ENCODE assay signal across 7 mouse cellular contexts in the genomic region with DNA sequence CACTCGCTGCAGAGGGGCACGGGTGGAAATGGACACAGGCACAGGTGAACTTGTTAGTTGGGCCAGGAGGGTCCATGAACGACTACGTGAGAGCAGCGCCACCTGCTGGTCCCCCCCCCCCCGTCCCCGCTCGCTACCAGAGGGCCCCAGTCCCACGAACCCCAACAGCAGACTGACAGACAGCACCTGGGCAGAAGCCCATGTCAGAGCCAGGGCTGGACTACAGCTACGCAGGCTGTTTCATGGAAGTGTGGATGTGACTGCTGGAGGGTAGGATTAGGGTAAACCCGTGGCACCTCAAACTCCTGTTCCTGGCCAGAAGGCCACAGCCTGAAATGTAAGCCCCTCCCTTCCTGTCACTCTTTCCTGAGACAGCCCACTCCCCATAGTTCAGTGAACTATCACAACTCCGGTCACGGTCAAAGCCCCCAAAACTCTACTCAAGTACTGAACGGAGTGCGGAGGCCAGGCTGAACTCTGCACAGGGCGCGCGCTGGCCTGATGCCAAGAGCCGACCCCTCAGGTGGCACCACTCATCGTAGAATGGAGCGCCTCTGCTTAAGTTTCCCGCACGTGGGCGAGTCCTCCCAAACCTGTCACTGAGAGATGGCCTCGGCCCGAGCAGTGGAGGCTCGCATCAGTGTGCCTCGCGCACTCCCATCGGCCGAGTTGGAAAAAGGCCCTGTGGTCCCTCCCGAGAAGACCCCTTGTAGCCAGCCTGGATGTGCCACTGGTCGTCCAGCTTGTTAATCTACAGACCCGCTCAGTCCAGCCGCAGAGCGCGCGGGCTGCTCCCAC. TPM values are rescaled to one million over a fixed set of nuclear protein-coding genes. Genes with fewer than 3 reads are reported as not detected.
DNase-seq lines count a peak whose midpoint lies in the region; ATAC-seq and TF ChIP-seq lines count a peak whose summit lies in the region.

No protein-coding gene starts in this region.

- peak overlapping the region; percentile 80 for H3K9ac ChIP-seq in MEL (ENCODE audit: control insufficient read depth, low read depth, low read length, poor library complexity, severe bottlenecking)
- H3K9ac ChIP-seq in lung, embryonic 15.5 days, result peak overlapping the region; percentile 55

- no peaks in the 10 kb centered on the region for H3K27me3 ChIP-seq in MEL (ENCODE audit: control insufficient read depth in 1 of 2, insufficient read depth in 2 of 2, low read length in 2 of 2)
- H3K27me3 ChIP-seq in lung, embryonic 15.5 days, result no peaks in the 10 kb centered on the region

- H3K4me3 ChIP-seq in MEL (ENCODE audit: control insufficient read depth in 1 of 2, insufficient read depth in 1 of 2, low read depth in 2 of 2, low read length in 2 of 2), result peak overlapping the region; percentile 62 to 73
- peak overlapping the region; percentile 58 for H3K4me3 ChIP-seq in lung, embryonic 15.5 days

- peak; percentile 84 for DNase-seq in CD4-positive helper T cell, adult 2 months (ENCODE audit: low read depth, low spot score)
- DNase-seq in MEL (ENCODE audit: low read depth, low spot score), result peak; percentile 88
- peak; percentile 35 for DNase-seq in heart, adult 8-10 months (ENCODE audit: low spot score)
- DNase-seq in kidney, adult 18-20 months, result peak; percentile 64
- peak; percentile 47 for DNase-seq in ovary, postnatal 14 days (ENCODE audit: low spot score)

- peak; percentile 70 to 96 (median 86) for TF ChIP-seq CTCF in MEL (IDR thresholded peaks at IDR 0.05 in 2 of 3, conservative IDR thresholded peaks at IDR 0.05 in 1 of 3; ENCODE audit: control insufficient read depth in 1 of 3, insufficient read depth in 1 of 3, low read depth in 2 of 3, low read length in 3 of 3, poor library complexity in 1 of 3, severe bottlenecking in 1 of 3)

- peaks cover 0 to 8% of the 10 kb centered on the region in 2 experiments; a peak in 3 of 4 replicates for H3K4me1 ChIP-seq in MEL (ENCODE audit: control insufficient read depth in 1 of 2, insufficient read depth in 2 of 2, low read length in 2 of 2)
- peaks cover 35% of the 10 kb centered on the region for H3K4me1 ChIP-seq in lung, embryonic 15.5 days

- peaks cover 0 to 2% of the 10 kb centered on the region in 2 experiments; a peak in 1 of 4 replicates for H3K36me3 ChIP-seq in MEL (ENCODE audit: control insufficient read depth in 1 of 2, insufficient read depth in 2 of 2, low read length in 2 of 2)
- H3K36me3 ChIP-seq in lung, embryonic 15.5 days, result peaks cover 18% of the 10 kb centered on the region; the same call in 1 of the 2 replicates

- WGBS in lung, embryonic 15.5 days, result under 1% methylated on average over 38 of the region's 38 CpGs

- H3K9me3 ChIP-seq in MEL (replicated peaks; ENCODE audit: insufficient read depth, low read length), result no peaks in the 10 kb centered on the region
- H3K9me3 ChIP-seq in lung, embryonic 15.5 days, result no peaks in the 10 kb centered on the region

- no peak for TF ChIP-seq POLR2A in MEL (IDR thresholded peaks at IDR 0.05; ENCODE audit: control insufficient read depth in 1 of 2, insufficient read depth in 1 of 2, low read depth in 1 of 2, low read length in 2 of 2, poor library complexity in 1 of 2)

- peak; percentile 63 for TF ChIP-seq RAD21 in MEL (IDR thresholded peaks at IDR 0.05; ENCODE audit: low read depth, low read length)

- peak overlapping the region; percentile 53 for H3K27ac ChIP-seq in MEL (ENCODE audit: control insufficient read depth, low read depth, low read length)
- peak overlapping the region; percentile 73 for H3K27ac ChIP-seq in lung, embryonic 15.5 days

- H3K79me2 ChIP-seq in MEL (ENCODE audit: control insufficient read depth, insufficient read depth, low read length, poor library complexity), result peaks cover 17% of the 10 kb centered on the region

- peak overlapping the region; percentile 94 for H3K4me2 ChIP-seq in lung, embryonic 15.5 days

- peak; percentile 16 for ATAC-seq in common myeloid progenitor, adult 5-6 weeks (replicated peaks; ENCODE audit: low read depth, poor library complexity, severe bottlenecking)
- ATAC-seq in lung, embryonic 15.5 days (ENCODE audit: borderline replicate concordance, extremely low read depth, low FRiP score, low TSS enrichment), result peak; percentile 32

- TF ChIP-seq EP300 in MEL (IDR thresholded peaks at IDR 0.05; ENCODE audit: low read depth in 1 of 2, low read length in 2 of 2), result no peak

TF ChIP-seq in MEL, 35 proteins besides CTCF, POLR2A, EP300 and RAD21:
- TF ChIP-seq ZNF384 (IDR thresholded peaks at IDR 0.05; ENCODE audit: low read depth, low read length) (no peak), MXI1 (IDR thresholded peaks at IDR 0.05; ENCODE audit: low read depth, low read length) (peak; percentile 88), USF1 (IDR thresholded peaks at IDR 0.05; ENCODE audit: low read depth, low read length) (no peak), MAX (IDR thresholded peaks at IDR 0.05; ENCODE audit: low read length) (0 out of 2 replicates have a peak, but pooled peaks have one; percentile 5), ELF1 (IDR thresholded peaks at IDR 0.05; ENCODE audit: low read depth, low read length) (no peak), ZC3H11A (IDR thresholded peaks at IDR 0.05; ENCODE audit: low read depth, low read length) (peak; percentile 40), ZMIZ1 (IDR thresholded peaks at IDR 0.05; ENCODE audit: low read depth, low read length) (peak; percentile 30; the same call in 1 of the 2 replicates), GABPA (IDR thresholded peaks at IDR 0.05; ENCODE audit: low read depth, low read length) (no peak), CHD1 (IDR thresholded peaks at IDR 0.05; ENCODE audit: low read depth, low read length) (no peak), POLR2AphosphoS2 (IDR thresholded peaks at IDR 0.05; ENCODE audit: low read length) (0 out of 2 replicates have a peak, but pooled peaks have one; percentile 2), TCF12 (IDR thresholded peaks at IDR 0.05; ENCODE audit: low read depth, low read length) (no peak), HCFC1 (IDR thresholded peaks at IDR 0.05; ENCODE audit: low read depth, low read length) (0 out of 2 replicates have a peak, but pooled peaks have one; percentile 28), NELFE (IDR thresholded peaks at IDR 0.05; ENCODE audit: low read depth, low read length) (no peak), POLR2AphosphoS5 (IDR thresholded peaks at IDR 0.05; ENCODE audit: borderline replicate concordance, low read depth, low read length) (no peak), SMC3 (IDR thresholded peaks at IDR 0.05; ENCODE audit: low read depth, low read length) (peak; percentile 78), MAZ (IDR thresholded peaks at IDR 0.05; ENCODE audit: low read depth, low read length) (peak; percentile 86; the same call in 1 of the 2 replicates)

RNA-seq across cellular contexts. Expression of a gene that starts 0.6 kb away (rescaled TPM):
- total RNA-seq in MEL (2012; rRNA removed), result 140 and 141 TPM in 2 replicates
- 100 to 1,000 TPM in 1 of 2 experiments, not detected in 1; 206 TPM for polyA plus RNA-seq in MEL (2012; ENCODE audit: insufficient read depth in 1 of 2, insufficient read length in 2 of 2, low read depth in 1 of 2, low replicate concordance in 2 of 2, missing spikeins in 1 of 2)
- 81.5 and 113 TPM in 2 replicates for total RNA-seq in common myeloid progenitor, adult 5-6 weeks (2017)
- total RNA-seq in heart, adult 8-10 months (2022), result 10 to 100 TPM; 33.2 to 42.8 (median 39.6) TPM
- 160 and 167 TPM in 2 replicates for polyA plus RNA-seq in lung, embryonic 15.5 days (2015; fragmentation: Nextera tagmentation; extraction: Ambion mirVana)

RNA-seq across cellular contexts. Expression of a gene that starts 0.8 kb away (rescaled TPM):
- total RNA-seq in MEL (2012; rRNA removed), result 26.5 and 45.1 TPM in 2 replicates
- 10 to 100 TPM in 1 of 2 experiments, not detected in 1; 31.0 TPM for polyA plus RNA-seq in MEL (2012; ENCODE audit: insufficient read depth in 1 of 2, insufficient read length in 2 of 2, low read depth in 1 of 2, low replicate concordance in 2 of 2, missing spikeins in 1 of 2)
- total RNA-seq in common myeloid progenitor, adult 5-6 weeks (2017), result 30.3 and 30.9 TPM in 2 replicates
- total RNA-seq in heart, adult 8-10 months (2022), result 1 to 10 TPM; 2.9 to 6.0 (median 4.6) TPM
- 57.9 and 59.9 TPM in 2 replicates for polyA plus RNA-seq in lung, embryonic 15.5 days (2015; fragmentation: Nextera tagmentation; extraction: Ambion mirVana)

RNA-seq across cellular contexts. Expression of a gene that starts 8.3 kb away (rescaled TPM):
- total RNA-seq in MEL (2012; rRNA removed), result 7.8 and 12.0 TPM in 2 replicates
- 10 to 100 TPM in 1 of 2 experiments, not detected in 1; 13.1 TPM for polyA plus RNA-seq in MEL (2012; ENCODE audit: insufficient read depth in 1 of 2, insufficient read length in 2 of 2, low read depth in 1 of 2, low replicate concordance in 2 of 2, missing spikeins in 1 of 2)
- not detected in 2 replicates for total RNA-seq in common myeloid progenitor, adult 5-6 weeks (2017)
- 1 to 10 TPM in 2 of 4 experiments, under 1 TPM in 2; 0.69 to 2.0 (median 1.4) TPM for total RNA-seq in heart, adult 8-10 months (2022)
- 54.9 and 60.5 TPM in 2 replicates for polyA plus RNA-seq in lung, embryonic 15.5 days (2015; fragmentation: Nextera tagmentation; extraction: Ambion mirVana)

RNA-seq across cellular contexts. Expression of a gene that starts 14.1 kb away (rescaled TPM):
- 12.0 and 14.1 TPM in 2 replicates for total RNA-seq in MEL (2012; rRNA removed)
- 10 to 100 TPM in 1 of 2 experiments, not detected in 1; 12.2 TPM for polyA plus RNA-seq in MEL (2012; ENCODE audit: insufficient read depth in 1 of 2, insufficient read length in 2 of 2, low read depth in 1 of 2, low replicate concordance in 2 of 2, missing spikeins in 1 of 2)
- total RNA-seq in common myeloid progenitor, adult 5-6 weeks (2017), result 8.4 and 9.5 TPM in 2 replicates
- 10 to 100 TPM; 12.6 to 20.8 (median 16.1) TPM for total RNA-seq in heart, adult 8-10 months (2022)
- 45.1 and 55.1 TPM in 2 replicates for polyA plus RNA-seq in lung, embryonic 15.5 days (2015; fragmentation: Nextera tagmentation; extraction: Ambion mirVana)

RNA-seq across cellular contexts. Expression of a gene that starts 18.9 kb away (rescaled TPM):
- not detected in 2 replicates for total RNA-seq in MEL (2012; rRNA removed)
- not detected for polyA plus RNA-seq in MEL (2012; ENCODE audit: insufficient read depth in 1 of 2, insufficient read length in 2 of 2, low read depth in 1 of 2, low replicate concordance in 2 of 2, missing spikeins in 1 of 2)
- total RNA-seq in common myeloid progenitor, adult 5-6 weeks (2017), result not detected in 2 replicates
- total RNA-seq in heart, adult 8-10 months (2022), result 10 to 100 TPM in 3 of 4 experiments, 1 to 10 TPM in 1; 9.3 to 24.0 (median 12.9) TPM
- 102 and 103 TPM in 2 replicates for polyA plus RNA-seq in lung, embryonic 15.5 days (2015; fragmentation: Nextera tagmentation; extraction: Ambion mirVana)

Comparison
In these comparisons a context has a peak if more than half of its experiments do, and no peak if none do; other contexts are left out.
1. Peak in every context shown above with its lines: DNase-seq, ATAC-seq, H3K4me3 ChIP-seq and H3K27ac ChIP-seq.
2. DNase-seq: peak in every context shown above with its lines; median percentile 88 in MEL; 84 in CD4-positive helper T cell, adult 2 months; 64 in kidney, adult 18-20 months; 47 in ovary, postnatal 14 days; 35 in heart, adult 8-10 months.